In genomic region chr14:32019091-32019490, GRCm38 (mm10) we compare ENCODE assay signal across 21 mouse cellular contexts. TPM values are rescaled to one million over a fixed set of nuclear protein-coding genes. Genes with fewer than 3 reads are reported as not detected.
"Had no signal": no experiment of that assay in that cellular context is flagged by ENCODE, and none has a peak within 500 bp of the region (broad histone marks: within the 10 kb centered on the region; RNA-seq: fewer than 3 reads in every experiment).

No protein-coding gene starts in this region.

- H3K4me2 ChIP-seq: limb, embryonic 13.5 days; liver, embryonic 12.5 days; liver, embryonic 15.5 days; lung, embryonic 15.5 days; midbrain, embryonic 11.5 days; neural tube, embryonic 13.5 days had no signal

- DNase-seq: kidney, adult 18-20 months; kidney, adult 9 months; kidney, postnatal 14 days; kidney, postnatal 4 days; left cerebral cortex, postnatal 4 days; liver; lung, adult 18-20 months; lung, postnatal 14 days; lung, postnatal 4 days; midbrain, embryonic 14.5 days; retina, postnatal 1 day; right cerebral cortex, postnatal 25 days; thymus, adult 18-20 months; thymus, postnatal 36 days had no signal

- H3K9ac ChIP-seq: limb, embryonic 13.5 days; liver, embryonic 12.5 days; liver, embryonic 15.5 days; lung, embryonic 15.5 days; neural tube, embryonic 13.5 days had no signal

- H3K27ac ChIP-seq: limb, embryonic 13.5 days; liver, embryonic 12.5 days; liver, embryonic 15.5 days; lung, embryonic 15.5 days; neural tube, embryonic 13.5 days had no signal

- H3K9me3 ChIP-seq: limb, embryonic 13.5 days; liver, embryonic 12.5 days; liver, embryonic 15.5 days; lung, embryonic 15.5 days; neural tube, embryonic 13.5 days had no signal

- H3K4me3 ChIP-seq: limb, embryonic 13.5 days; liver, embryonic 12.5 days; liver, embryonic 15.5 days; lung, embryonic 15.5 days; neural tube, embryonic 13.5 days had no signal

- H3K36me3 ChIP-seq: limb, embryonic 13.5 days; liver, embryonic 12.5 days; liver, embryonic 15.5 days; lung, embryonic 15.5 days; neural tube, embryonic 13.5 days had no signal

- H3K27me3 ChIP-seq: limb, embryonic 13.5 days; liver, embryonic 15.5 days; lung, embryonic 15.5 days; neural tube, embryonic 13.5 days had no signal

- ATAC-seq: intestine, embryonic 16.5 days; liver, embryonic 12.5 days had no signal

RNA-seq across cellular contexts. Expression of gene Galnt15, which starts 9.7 kb away (rescaled TPM):
- polyA plus RNA-seq: liver, embryonic 12.5 days; liver, embryonic 15.5 days had no signal
